Mouse (Mus musculus) liver, embryonic 14.5 days (tissue): ENCODE data around the gene 1810055G02Rik.

Experiments used
- CTCF ChIP-seq: IDR thresholded peaks from 2 replicates; pipeline ENCODE4 v1.5.1; 2016; ENCODE audit warnings: antibody characterized with exemption, low read depth, control low read depth
- EP300 ChIP-seq: IDR thresholded peaks from 2 replicates; pipeline ENCODE4 v1.6.1; 2016; ENCODE audit warnings: antibody characterized with exemption, low read depth

GRCm38 (mm10) chr19:3718481-3719361 lies 10.6 kb downstream of the 1810055G02Rik start:
- no peak; the same call in 1 of the 2 replicates for TF ChIP-seq CTCF
- no peak for TF ChIP-seq EP300
